Mouse (Mus musculus) lung, postnatal 10 days (tissue): ENCODE measurements at regions not wholly inside any gene's neighbourhood (a gene's known extent, or its start where the extent isn't known, plus 50 kb on each side); places are given as distances from the start of the nearest gene placed in this dataset.

Experiments used
- DNase-seq: peaks from one replicate; pipeline ENCODE4 v3.0.0; 2021

- no peak for DNase-seq
These were observed 126.3 kb upstream of the Itgb1 start for GRCm38 (mm10) chr8:128559004-128559662.

GRCm38 (mm10) chr8:128560418-128560817 lies 125.0 kb upstream of the Itgb1 start:
- DNase-seq, result no peak

- DNase-seq, result no peak
These were observed 124.4 kb upstream of the Itgb1 start for GRCm38 (mm10) chr8:128561016-128561415.

GRCm38 (mm10) chr8:128562625-128563024 lies 122.8 kb upstream of the Itgb1 start:
- DNase-seq, result no peak

GRCm38 (mm10) chr8:128563744-128564143 lies 121.7 kb upstream of the Itgb1 start:
- DNase-seq, result no peak

GRCm38 (mm10) chr8:128572291-128572690 lies 113.2 kb upstream of the Itgb1 start:
- no peak for DNase-seq

- DNase-seq, result no peak
These were observed 91.3 kb upstream of the Itgb1 start for GRCm38 (mm10) chr8:128594114-128594513.

- DNase-seq, result peak; percentile 11
These were observed 90.7 kb upstream of the Itgb1 start for GRCm38 (mm10) chr8:128594780-128595179.

GRCm38 (mm10) chr8:128605588-128605987 lies 79.9 kb upstream of the Itgb1 start:
- no peak for DNase-seq

- no peak for DNase-seq
These were observed 76.6 kb upstream of the Itgb1 start for GRCm38 (mm10) chr8:128608876-128609275.

- no peak for DNase-seq
These were observed 72.8 kb upstream of the Itgb1 start for GRCm38 (mm10) chr8:128612607-128613006.

- DNase-seq, result no peak
These were observed 67.6 kb upstream of the Itgb1 start for GRCm38 (mm10) chr8:128617854-128618253.

- no peak for DNase-seq
These were observed 66.4 kb upstream of the Itgb1 start for GRCm38 (mm10) chr8:128619086-128619485.
